Mouse (Mus musculus): ENCODE measurements at regions not wholly inside any gene's neighbourhood (a gene's known extent, or its start where the extent isn't known, plus 50 kb on each side); places are given as distances from the start of the nearest gene placed in this dataset.

DNA sequence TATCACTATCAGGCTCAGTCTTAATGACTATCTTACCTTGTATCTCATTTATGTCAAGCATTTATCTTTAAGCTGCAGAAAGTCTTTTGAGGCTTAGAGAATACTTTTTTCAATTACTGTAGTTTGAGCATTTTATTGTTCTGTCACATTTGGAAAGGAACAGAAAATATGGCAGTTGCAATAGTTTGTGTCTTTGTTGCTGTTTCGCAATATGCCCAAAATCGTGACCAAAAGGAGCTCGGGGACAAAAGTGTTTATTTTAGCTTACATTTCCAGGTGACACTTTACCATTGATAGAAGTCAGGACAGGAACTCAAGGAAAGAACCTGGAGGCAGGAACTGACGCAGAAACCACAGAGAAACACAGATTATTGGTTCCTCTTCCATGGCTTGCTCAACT is 152.9 kb upstream of the Thbs1 start:
- TF ChIP-seq GATA4 (IDR thresholded peaks at IDR 0.05; ENCODE audit: insufficient replicate concordance, low read length): no peak

DNA sequence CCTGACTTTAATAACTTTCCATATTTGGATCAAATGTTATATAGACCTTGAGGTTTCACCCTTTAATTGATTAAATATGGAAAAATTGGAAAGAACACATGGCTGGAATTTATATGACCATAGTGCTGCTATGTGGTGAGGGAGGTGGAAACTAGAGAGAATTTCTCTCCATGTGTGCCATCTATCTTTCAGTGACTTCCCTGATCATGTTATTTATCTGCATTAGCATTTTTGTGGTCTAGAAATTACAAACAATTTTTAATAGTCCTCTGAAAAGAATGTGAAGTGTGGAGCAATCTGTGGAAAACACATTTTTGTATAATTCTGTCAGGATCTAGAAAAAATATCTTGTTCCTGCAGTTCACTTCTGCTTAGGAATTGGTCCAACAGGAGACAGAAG is 152.2 kb upstream of the Thbs1 start:
- no peak for TF ChIP-seq GATA4 (IDR thresholded peaks at IDR 0.05; ENCODE audit: insufficient replicate concordance, low read length)

DNA sequence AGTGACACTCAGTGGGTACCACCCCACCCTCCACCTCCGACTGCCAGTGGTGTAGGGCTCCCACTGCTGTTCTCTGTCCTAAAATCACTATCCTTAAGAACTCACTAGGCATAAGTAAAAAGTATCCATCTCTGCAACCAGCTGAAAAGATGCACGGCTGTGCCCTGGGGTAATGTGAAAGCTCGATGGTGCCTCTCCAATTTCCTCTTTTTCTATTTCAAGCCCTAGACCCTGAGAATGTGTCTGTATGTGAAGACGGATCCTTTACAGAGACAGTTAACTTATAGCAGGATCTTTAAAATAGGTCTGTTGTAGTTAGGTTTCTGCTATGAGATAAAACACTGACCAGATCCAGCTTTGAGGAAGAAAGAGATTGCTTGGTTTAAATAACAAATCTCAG is 149.1 kb upstream of the Thbs1 start:
- no peak for TF ChIP-seq GATA4 (IDR thresholded peaks at IDR 0.05; ENCODE audit: insufficient replicate concordance, low read length)

DNA sequence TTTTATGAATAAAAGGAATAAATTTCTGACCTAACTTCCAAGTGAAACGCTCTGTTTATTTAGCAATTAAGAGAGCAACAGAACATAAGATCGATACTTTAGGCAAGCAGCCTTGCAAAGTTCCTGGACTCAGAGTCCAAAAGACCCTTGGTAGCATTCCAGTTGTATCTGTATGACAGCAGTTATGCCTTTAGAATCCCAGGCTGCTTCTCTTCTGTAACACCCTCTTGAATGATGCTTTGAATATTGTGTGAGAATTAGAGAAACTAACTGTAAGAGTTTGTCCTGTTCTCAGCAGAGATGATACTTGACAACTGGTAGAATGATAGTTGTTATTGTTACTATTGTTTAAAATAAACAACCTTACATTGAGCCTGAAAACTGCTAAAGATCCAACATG is 148.2 kb upstream of the Thbs1 start:
- TF ChIP-seq GATA4 (IDR thresholded peaks at IDR 0.05; ENCODE audit: insufficient replicate concordance, low read length): no peak

DNA sequence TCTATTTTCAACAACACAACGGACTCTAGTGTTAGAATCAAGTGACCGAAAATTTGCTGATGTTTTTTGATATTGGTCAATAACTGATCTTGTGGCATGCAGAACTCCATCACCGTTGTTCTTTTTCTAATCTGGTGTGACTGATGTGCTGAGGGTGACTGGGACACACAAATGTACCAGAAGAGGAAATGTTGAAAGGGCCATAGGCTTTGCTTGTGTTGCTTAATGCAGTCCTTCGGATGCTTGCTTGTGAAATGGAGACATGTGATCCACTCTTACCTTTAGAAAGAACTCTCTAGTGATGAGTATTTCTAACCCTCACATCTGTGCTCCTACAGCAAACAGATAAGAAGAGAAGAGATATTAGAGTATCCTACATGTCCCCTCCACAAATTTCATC is 145.9 kb upstream of the Thbs1 start:
- no peak for TF ChIP-seq GATA4 (IDR thresholded peaks at IDR 0.05; ENCODE audit: insufficient replicate concordance, low read length)

DNA sequence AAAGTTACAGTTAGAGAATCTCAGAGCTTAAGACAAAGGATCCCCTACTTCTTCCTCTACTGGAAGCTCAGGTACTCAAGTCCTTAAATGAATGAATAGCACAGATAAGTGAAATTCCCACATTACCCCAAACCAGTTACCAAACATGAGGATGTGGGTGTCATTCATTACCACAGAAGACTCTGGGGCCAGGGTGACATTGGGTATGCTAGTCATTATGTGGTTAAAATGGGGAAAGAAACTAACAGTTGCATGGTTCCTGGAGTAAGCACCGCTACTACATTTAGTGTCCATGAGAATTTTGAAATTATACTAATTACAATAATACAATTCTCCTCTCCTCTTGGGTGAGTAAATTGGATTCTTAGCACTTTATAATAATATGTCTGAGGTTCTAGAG is 142.9 kb upstream of the Thbs1 start:
- no peak for TF ChIP-seq GATA4 (IDR thresholded peaks at IDR 0.05; ENCODE audit: insufficient replicate concordance, low read length)

DNA sequence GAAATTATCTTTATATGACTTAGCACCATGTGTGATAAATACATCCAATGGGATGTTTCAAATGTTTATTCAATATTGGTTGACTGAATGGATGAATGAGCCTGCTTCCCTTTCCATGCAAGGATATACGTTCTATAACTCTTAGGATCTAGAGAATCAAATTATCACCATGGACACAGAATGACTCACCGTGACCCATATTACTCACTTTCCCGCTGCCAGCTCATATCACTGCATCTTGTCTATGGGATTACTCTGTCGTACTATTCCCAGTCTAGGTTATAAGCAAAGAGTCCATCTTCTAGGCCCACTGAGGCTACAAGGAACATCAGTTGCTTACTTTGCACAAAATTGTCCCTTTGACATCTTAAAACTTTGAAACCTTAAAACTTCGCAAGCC is 141.0 kb upstream of the Thbs1 start:
- no peak for TF ChIP-seq GATA4 (IDR thresholded peaks at IDR 0.05; ENCODE audit: insufficient replicate concordance, low read length)

DNA sequence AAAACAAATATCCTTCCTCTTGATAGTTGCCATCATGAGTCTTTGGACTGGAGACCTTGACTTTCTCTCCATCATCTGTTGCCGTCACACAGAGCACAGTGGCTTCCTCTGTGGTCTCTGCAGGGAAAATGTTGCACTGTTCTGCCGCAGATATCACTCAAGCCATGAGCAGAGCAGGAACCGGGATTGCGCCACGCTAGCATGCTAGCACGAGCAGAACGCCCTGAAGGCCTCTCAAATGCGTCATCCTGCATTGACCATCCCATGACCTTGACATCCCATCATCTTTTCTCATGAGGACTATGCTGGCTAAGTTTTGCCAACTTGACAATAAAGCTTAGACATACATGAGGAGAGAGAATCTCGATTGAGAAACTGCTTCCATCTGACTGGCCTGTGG is 134.6 kb upstream of the Thbs1 start:
- no peak for TF ChIP-seq GATA4 (IDR thresholded peaks at IDR 0.05; ENCODE audit: insufficient replicate concordance, low read length)

DNA sequence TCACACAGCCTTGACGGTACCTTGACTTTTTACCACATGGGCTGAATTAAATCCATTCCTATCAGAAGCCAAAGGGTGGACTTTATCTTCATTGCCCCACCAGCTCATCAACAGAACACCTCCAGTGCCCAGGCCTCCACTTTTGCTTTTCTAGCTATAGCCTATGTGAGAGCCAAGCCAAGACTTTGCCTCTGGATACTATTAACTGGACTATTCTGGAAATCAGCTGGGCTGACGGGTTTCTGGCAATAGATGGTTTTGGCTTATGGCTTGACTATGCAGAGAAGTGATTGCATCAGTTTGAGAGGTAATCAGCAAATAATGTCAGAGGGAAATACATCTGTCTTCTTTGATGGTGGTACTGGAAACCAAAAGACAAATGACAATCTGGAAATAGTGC is 130.8 kb upstream of the Thbs1 start:
- no peak for TF ChIP-seq GATA4 (IDR thresholded peaks at IDR 0.05; ENCODE audit: insufficient replicate concordance, low read length)

DNA sequence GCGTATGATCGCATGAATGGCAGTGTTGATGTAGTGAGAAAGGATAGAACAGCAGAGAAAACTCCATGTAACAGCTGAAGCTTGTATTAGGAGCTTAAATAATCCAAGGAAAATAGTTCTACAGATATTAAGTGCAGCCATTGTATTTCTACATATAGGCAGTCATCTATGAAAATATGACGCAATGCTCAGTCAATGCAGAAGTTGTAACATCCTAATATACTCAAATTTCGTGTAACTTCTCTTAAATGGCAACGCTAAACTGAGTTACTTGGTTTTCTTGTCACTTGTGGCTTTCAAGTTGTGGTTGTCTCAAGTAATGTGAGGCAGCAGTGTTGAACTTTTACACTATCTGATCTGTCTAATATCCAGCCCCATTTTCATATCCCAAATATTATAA is 127.1 kb upstream of the Thbs1 start:
- TF ChIP-seq GATA4 (IDR thresholded peaks at IDR 0.05; ENCODE audit: insufficient replicate concordance, low read length): no peak

DNA sequence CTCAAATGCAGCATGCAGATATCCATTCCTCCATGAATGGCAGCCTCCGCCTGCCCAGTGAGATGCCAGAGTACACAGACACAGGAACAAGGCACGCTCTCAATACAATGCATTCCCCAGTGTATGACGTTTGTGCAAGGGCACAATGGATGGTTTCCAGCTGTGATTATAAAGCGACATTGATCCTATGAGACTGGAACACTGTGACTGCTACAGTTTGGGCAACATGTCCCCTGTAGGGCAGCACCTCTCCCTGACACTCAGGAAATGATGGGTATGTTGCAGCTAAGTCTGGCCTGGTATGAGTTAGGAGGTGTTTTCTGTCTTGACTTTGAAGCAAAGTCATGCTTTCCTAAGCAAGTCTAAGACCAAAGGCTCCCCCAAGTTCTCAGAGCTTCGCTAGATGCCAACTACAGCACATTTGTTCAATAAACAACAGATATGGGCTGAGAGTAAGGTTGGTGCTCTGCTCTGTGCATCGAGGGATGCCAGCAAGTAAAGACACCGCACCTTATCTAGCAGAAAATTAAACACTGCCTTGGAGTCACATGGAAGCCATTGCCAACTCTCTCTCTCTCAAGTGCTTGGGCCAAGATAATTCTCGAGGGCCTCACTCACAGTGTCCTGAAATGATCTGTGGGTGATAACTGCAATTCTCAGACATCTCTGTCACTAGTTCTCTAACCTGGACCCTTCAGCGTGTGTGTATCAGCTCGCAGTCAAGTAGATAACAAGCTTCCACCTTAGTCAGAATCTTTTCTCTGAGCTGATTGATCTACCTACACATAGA is 124.1 kb upstream of the Thbs1 start:
- no peak for TF ChIP-seq GATA4 (IDR thresholded peaks at IDR 0.05; ENCODE audit: insufficient replicate concordance, low read length)

DNA sequence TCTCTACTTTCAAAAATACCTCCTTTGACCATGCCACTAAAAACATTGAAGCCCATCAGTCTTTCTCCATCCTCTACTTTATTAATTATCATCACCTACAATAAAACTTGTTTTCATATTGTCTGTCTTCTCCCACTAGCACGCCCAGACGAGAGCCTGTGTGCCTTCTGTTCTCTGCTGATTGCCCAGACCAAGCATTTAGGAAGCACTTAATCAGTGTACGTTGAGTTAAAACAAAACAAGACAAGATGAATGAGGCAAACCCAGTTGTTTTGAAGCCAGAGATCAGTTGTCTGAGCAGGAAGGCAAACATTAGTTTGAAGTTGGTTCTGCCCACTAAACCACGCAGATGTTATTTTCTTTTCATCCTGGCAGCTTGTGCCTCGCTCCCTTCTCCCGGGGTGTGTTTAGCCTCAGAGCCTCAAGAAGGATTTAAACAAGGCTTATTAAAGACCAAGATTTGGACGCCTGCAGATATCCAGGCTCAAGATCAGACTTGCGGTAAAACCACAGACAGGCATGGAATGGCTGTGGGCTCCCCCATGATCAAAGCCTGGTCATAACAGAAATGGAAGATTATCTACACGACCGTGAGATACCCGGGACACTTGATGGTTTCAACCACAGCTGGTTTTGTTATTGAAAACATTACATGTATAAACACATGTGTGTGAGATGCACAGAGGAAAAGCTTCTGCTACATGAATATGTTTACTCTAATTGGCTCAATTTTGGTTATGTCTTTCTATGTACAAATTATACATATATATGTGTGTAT is 123.1 kb upstream of the Thbs1 start:
- no peak for TF ChIP-seq GATA4 (IDR thresholded peaks at IDR 0.05; ENCODE audit: insufficient replicate concordance, low read length)

DNA sequence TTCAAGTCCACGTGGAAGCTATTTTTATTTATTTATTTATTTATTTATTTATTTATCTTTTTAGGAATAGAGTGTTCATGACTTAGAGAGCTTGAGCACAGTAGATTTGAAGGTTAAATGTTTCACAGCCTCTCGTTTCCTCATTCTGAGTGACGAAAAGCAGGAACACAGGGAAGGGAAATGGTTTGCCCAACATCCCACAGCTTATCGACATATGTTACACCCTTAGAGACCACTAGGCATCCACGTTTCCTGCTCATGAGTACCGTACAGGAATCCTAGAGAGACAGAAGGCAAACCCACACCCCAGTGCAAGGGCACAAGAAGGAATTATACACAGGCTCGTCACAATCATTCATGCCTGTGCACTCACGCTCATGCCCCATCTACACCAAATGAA is 122.5 kb upstream of the Thbs1 start:
- no peak for TF ChIP-seq GATA4 (IDR thresholded peaks at IDR 0.05; ENCODE audit: insufficient replicate concordance, low read length)

DNA sequence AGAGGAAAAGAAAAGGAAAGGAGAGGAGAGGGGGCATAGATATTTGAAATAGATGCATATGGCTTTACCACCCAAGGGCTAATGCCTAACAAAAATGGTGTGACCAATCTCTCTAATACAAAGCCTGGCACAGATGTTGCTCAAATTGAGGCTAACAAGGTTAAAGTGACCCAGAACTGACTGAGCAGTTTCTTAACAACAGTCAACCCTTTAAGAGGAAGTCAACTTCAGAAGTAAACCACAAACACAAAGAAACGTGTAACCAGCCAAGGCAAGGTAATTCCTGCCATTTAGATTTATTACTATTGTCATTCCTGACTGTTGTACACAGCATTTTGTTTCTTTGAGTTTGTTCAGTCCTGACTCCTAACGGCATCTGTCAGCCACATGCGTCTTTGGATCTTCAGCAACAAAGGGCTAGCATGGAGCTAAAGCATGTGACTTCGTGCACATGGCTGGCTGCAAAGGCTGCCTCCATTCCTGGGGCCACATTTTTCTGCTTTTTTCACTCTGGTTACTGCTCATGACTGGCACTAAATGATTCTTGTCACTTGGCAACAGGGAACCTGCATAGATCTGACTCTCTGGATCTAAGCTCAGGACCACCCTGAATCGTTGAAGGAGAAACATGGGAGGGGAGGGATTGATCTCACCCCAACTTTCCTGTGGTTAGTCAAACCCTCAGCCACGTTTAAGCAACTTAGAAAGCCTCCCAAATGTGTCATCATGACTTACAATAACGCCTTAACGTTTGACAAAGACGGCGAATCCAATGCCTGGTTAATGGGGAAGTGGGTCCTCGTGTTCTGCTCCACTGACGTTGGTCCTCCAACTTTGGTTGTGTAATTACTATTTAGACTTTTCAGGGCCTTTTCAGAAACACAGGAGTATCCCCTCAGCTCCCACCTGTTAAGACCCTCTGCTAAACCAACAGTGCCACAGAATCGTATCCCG is 115.3 kb upstream of the Thbs1 start:
- no peak for TF ChIP-seq GATA4 (IDR thresholded peaks at IDR 0.05; ENCODE audit: insufficient replicate concordance, low read length)

DNA sequence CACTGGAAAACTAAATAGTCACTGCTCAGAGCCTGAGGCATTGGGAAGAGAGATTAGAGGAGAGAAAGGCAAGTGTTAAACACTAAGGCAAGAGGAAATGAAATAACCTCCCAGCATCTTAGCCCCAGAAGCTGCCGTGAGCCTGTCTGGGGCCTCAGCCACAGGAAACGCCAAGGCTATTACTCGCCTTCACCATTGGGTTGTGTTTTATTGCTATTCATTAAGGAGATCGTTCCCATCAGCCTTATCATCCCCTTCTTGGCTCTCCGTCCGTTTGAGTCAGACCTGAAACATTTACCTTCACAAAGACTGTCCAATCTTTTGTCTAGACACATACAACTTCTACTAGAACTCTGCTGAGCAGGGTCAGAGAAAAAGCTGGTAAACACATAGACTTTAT is 112.0 kb upstream of the Thbs1 start:
- TF ChIP-seq GATA4 (IDR thresholded peaks at IDR 0.05; ENCODE audit: insufficient replicate concordance, low read length): no peak
